Mouse (Mus musculus) spleen, adult 2 months (tissue): Measurements from ENCODE around the gene Agap1. TPM values are rescaled to one million over a fixed set of nuclear protein-coding genes. Genes with fewer than 3 reads are reported as not detected.
A peak's percentile ranks its signal among the peaks of the same experiment; 100 is the strongest.

Experiments
- DNase-seq, 2 experiments: peaks; one replicate each; pipeline versions ENCODE4 v3.0.0 to v3.0.0-alpha.2; 2012 to 2021; ENCODE audit warnings: low spot score in 2 of 2, low read depth in 1 of 2
- H3K27ac ChIP-seq: fragments of 200-500 bp; 2 replicates; pipeline ENCODE4 v1.5.1; 2012; ENCODE audit warnings: low read length, inconsistent platforms; ENCODE audit not compliant: insufficient read depth
- H3K27me3 ChIP-seq: fragments of 200-500 bp; 2 replicates; pipeline ENCODE4 v1.6.1; 2012; ENCODE audit warnings: mild to moderate bottlenecking, moderate library complexity, low read length, inconsistent platforms; ENCODE audit not compliant: control insufficient read depth, insufficient read depth
- H3K36me3 ChIP-seq: fragments of 200-500 bp; 2 replicates; pipeline ENCODE4 v1.6.1; 2012; ENCODE audit warnings: mild to moderate bottlenecking, low read length, inconsistent platforms; ENCODE audit not compliant: control insufficient read depth, insufficient read depth
- H3K4me1 ChIP-seq: fragments of 200-500 bp; 2 replicates; pipeline ENCODE4 v1.6.1; 2011; ENCODE audit warnings: inconsistent platforms; ENCODE audit not compliant: control insufficient read depth, insufficient read depth, insufficient read length
- H3K4me3 ChIP-seq: fragments of 200-500 bp; 2 replicates; pipeline ENCODE4 v1.5.1; 2011; ENCODE audit warnings: mild to moderate bottlenecking, inconsistent platforms; ENCODE audit not compliant: insufficient read depth, insufficient read length; ENCODE audit errors: extremely low read depth
- CTCF ChIP-seq: fragments of 200-500 bp; IDR thresholded peaks from 2 replicates; pipeline ENCODE4 v1.5.1; 2011; ENCODE audit warnings: mild to moderate bottlenecking, inconsistent platforms; ENCODE audit not compliant: insufficient read depth, insufficient read length, insufficient replicate concordance; ENCODE audit errors: extremely low read depth
- POLR2A ChIP-seq: fragments of 200-500 bp; IDR thresholded peaks from 2 replicates; pipeline ENCODE4 v1.6.1; 2011; ENCODE audit warnings: low read depth, low read length, inconsistent platforms
- WGBS: fragments of 180-500 bp; shearing (Covaris S2); methylation state at CpG from one replicate; pipeline ENCODE4 v1.1.7; 2018; 5-methylcytosine and 5-hydroxymethylcytosine counted together
- polyA plus RNA-seq: library from polyadenylated mRNA; depleted of rRNA; stranded (reverse); fragments of >200 nt; gene quantifications from 2 replicates; pipeline ENCODE4 v1.2.3, GENCODE M21; 2012

Agap1 gene
- polyA plus RNA-seq, 1 experiment = 6.7 TPM

- Histone ChIP-seq H3K4me3 (no peak overlapping the region), H3K4me1 (no peaks in the 10 kb centered on the region), H3K27me3 (no peaks in the 10 kb centered on the region), H3K27ac (no peak overlapping the region), H3K36me3 (no peaks in the 10 kb centered on the region)
- no peak for DNase-seq
- TF ChIP-seq CTCF (no peak), POLR2A (no peak)
- WGBS = 93% methylated on average over 4 of the region's 4 CpGs
Measured at GRCm38 (mm10) chr1:89637670-89638069, 183.1 kb downstream of the Agap1 start.

DNA sequence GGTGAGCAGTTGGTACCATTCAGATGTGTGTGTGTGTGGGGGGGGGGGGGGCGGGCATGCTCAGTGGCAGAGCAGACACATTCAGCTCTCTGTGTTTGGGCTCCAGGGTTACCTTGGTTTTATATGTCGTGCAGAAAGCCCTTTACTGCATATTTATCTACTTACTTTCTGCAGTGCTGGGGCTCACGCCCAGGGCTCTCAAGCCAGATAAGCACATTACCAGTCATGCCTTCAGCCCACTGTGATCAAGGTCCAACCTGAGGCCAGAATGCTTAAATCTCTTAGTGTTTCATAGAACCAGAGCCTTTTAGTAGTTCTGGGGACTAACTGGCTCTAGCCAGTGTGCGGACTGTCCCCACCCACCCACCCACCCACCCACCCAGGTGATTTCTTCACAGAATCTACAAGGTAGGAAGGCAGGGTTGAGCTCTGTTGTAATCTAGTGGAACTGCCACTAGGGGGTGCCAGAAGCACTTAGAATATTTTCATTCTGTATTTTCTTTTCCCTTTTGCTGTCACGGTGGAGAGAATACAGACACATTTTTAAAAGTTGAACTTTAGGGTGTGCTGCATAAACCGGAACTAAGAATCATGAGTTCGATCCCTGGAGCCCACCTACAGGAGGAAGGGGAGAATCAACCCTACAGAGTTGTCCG, 189.0 kb downstream of the Agap1 start:
- H3K4me1 ChIP-seq = no peaks in the 10 kb centered on the region
- peak overlapping the region; percentile 59; the same call in 1 of the 2 replicates for H3K4me3 ChIP-seq
- H3K27ac ChIP-seq = no peak overlapping the region
- 44% methylated on average over 8 of the region's 8 CpGs for WGBS
- no peaks in the 10 kb centered on the region for H3K36me3 ChIP-seq
- peak; percentile 9 to 37 for DNase-seq
- no peak for TF ChIP-seq CTCF
- no peak for TF ChIP-seq POLR2A
- H3K27me3 ChIP-seq = no peaks in the 10 kb centered on the region

DNA sequence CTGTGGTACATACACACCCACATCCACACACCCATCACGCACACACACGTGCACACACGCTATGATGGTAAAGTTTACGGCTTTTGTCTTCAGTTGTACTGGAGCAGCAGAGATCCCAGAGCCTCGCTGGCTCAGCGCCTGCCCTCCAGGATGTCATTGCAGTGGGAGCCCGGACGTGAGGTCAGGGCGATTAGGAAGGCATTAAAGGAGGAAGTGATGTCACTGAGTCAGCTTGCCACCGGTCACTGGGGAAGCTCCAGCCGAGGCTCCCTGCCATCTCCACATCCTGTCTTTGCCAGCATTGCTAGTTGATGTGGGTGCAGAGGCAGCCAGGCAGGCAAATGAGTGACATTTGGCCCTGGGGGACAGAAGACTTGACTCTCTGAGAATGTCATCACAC, 189.5 kb downstream of the Agap1 start:
- no peaks in the 10 kb centered on the region for H3K36me3 ChIP-seq
- peak overlapping the region; percentile 59 for H3K4me3 ChIP-seq
- TF ChIP-seq CTCF = no peak
- no peak for TF ChIP-seq POLR2A
- peak; percentile 32 to 58 for DNase-seq
- no peaks in the 10 kb centered on the region for H3K27me3 ChIP-seq
- no peaks in the 10 kb centered on the region for H3K4me1 ChIP-seq
- 19% methylated on average over 11 of the region's 11 CpGs for WGBS
- H3K27ac ChIP-seq = no peak overlapping the region

- TF ChIP-seq CTCF (peak; percentile 85; the same call in 1 of the 2 replicates), POLR2A (no peak)
- 35% methylated on average over 4 of the region's 4 CpGs for WGBS
- no peaks in the 10 kb centered on the region for H3K36me3 ChIP-seq
- H3K4me3 ChIP-seq = no peak overlapping the region
- no peak overlapping the region for H3K27ac ChIP-seq
- H3K4me1 ChIP-seq = no peaks in the 10 kb centered on the region
- DNase-seq = peak; percentile 34 to 56
- H3K27me3 ChIP-seq = no peaks in the 10 kb centered on the region
Measured at GRCm38 (mm10) chr1:89646326-89647018, 191.9 kb downstream of the Agap1 start.

DNA sequence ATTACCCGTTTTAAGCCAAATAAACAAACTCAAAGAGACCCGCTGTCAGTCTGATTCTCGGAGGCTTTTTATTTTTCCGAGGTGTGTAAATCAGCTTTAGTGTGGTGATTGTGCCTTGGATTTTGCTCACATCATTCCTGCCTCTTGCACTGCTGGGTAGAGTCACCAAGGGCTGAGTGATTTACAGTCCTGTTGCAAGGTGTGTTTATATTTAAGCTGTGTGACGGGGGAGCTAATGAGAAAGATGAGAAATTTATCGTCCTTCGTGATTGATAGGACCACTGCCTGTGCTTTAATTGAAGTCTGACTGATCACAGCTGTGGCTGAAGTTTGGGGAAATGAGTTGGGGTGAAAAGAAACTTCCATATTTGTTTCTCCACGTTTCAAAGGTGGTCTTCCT, 192.9 kb downstream of the Agap1 start:
- no peaks in the 10 kb centered on the region for H3K4me1 ChIP-seq
- H3K27ac ChIP-seq = no peak overlapping the region
- TF ChIP-seq CTCF = no peak
- TF ChIP-seq POLR2A = no peak
- no peak for DNase-seq
- H3K36me3 ChIP-seq = no peaks in the 10 kb centered on the region
- 87% methylated on average over 8 of the region's 8 CpGs for WGBS
- H3K27me3 ChIP-seq = no peaks in the 10 kb centered on the region
- no peak overlapping the region for H3K4me3 ChIP-seq

DNA sequence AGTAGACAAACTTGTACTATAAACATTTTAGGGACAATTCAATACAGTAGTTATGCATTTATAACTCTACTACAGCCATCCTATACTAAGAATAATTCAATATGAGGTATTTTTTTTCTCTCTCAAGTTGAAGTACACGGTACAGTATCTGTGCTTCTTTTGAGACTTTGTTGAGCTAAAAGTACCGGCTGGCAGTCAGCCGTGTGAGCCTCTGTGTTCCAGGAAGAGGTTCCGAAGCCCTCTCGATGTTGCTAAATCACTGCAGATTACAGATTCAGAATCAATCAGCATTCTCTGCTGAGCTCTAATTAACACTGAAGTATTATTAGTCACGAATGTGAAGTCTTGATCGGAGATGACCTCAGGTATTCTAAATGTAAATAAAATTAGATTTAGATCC, 196.0 kb downstream of the Agap1 start:
- Histone ChIP-seq H3K27ac (no peak overlapping the region), H3K4me1 (no peaks in the 10 kb centered on the region), H3K27me3 (no peaks in the 10 kb centered on the region), H3K4me3 (no peak overlapping the region), H3K36me3 (no peaks in the 10 kb centered on the region)
- 93% methylated on average over 7 of the region's 7 CpGs for WGBS
- TF ChIP-seq POLR2A (no peak), CTCF (no peak)
- DNase-seq = no peak

DNA sequence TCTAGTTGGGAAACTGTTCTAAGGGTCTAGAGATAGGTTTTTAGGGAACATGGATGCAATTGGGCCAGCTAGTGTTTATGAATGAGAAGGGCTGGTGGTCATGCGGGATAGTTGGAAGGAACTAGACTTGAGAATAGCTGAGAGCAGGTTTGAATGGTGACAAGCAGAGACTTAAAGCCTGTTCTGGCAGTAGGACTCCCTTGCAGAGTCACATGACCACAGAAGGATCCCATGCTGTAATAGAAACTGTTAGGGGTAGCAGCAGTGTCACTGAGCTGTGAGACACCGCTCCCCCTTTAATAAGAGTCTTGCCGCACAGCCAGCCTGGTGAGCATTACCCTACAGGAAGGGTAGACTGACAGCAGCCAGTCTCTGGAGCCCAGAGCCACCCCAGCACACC, 201.6 kb downstream of the Agap1 start:
- Histone ChIP-seq H3K4me3 (no peak overlapping the region), H3K36me3 (no peaks in the 10 kb centered on the region), H3K27ac (no peak overlapping the region), H3K4me1 (no peaks in the 10 kb centered on the region), H3K27me3 (no peaks in the 10 kb centered on the region)
- no peak for DNase-seq
- TF ChIP-seq CTCF (no peak), POLR2A (no peak)
- 93% methylated on average over 3 of the region's 3 CpGs for WGBS
